Mouse (Mus musculus) limb, embryonic 13.5 days (tissue): ENCODE data around the gene Tmem260. TPM values are rescaled to one million over a fixed set of nuclear protein-coding genes. Genes with fewer than 3 reads are reported as not detected.
A peak's percentile ranks its signal among the peaks of the same experiment; 100 is the strongest.
"Not testable (repeated sequence)": the region's sequence is repeated elsewhere in the genome, so short reads cannot be mapped to it uniquely, and the experiment has no call there.

Experiments used
- ATAC-seq: fragments of 200-750 bp; cut with Nextera tagmentation; 2 replicates; pipeline ENCODE4 v1.8.0; 2017; ENCODE audit warnings: low read depth, moderate number of reproducible peaks, moderate TSS enrichment; ENCODE audit not compliant: low FRiP score
- H3K27ac ChIP-seq: fragments of 300-500 bp; sonication (generic); 2 replicates; pipeline ENCODE4 v1.5.1; 2015; ENCODE audit warnings: inconsistent platforms, mild to moderate bottlenecking, moderate library complexity
- H3K27me3 ChIP-seq: fragments of 300-500 bp; sonication (generic); 2 replicates; pipeline ENCODE4 v1.6.1; 2015; ENCODE audit warnings: mild to moderate bottlenecking, inconsistent platforms
- H3K36me3 ChIP-seq: fragments of 300-500 bp; sonication (generic); 2 replicates; pipeline ENCODE4 v1.6.1; 2015; ENCODE audit warnings: inconsistent platforms, mild to moderate bottlenecking, moderate library complexity
- H3K4me1 ChIP-seq: fragments of 300-500 bp; sonication (generic); 2 replicates; pipeline ENCODE4 v1.6.1; 2015; ENCODE audit warnings: inconsistent platforms
- H3K4me2 ChIP-seq: fragments of 300-500 bp; sonication (generic); replicated peaks from 2 replicates; pipeline ENCODE4 v1.6.1; 2015; ENCODE audit warnings: inconsistent platforms, mild to moderate bottlenecking, moderate library complexity
- H3K4me3 ChIP-seq: fragments of 300-500 bp; sonication (generic); 2 replicates; pipeline ENCODE4 v1.5.1; 2015; ENCODE audit warnings: moderate library complexity, mild to moderate bottlenecking, inconsistent platforms
- H3K9ac ChIP-seq: fragments of 300-500 bp; sonication (generic); 2 replicates; pipeline ENCODE4 v1.6.1; 2015; ENCODE audit warnings: mild to moderate bottlenecking, inconsistent platforms
- H3K9me3 ChIP-seq: fragments of 300-500 bp; sonication (generic); 2 replicates; pipeline ENCODE4 v1.6.1; 2016; ENCODE audit warnings: inconsistent platforms
- WGBS: fragments of 180-500 bp; shearing (Covaris S2); methylation state at CpG from one replicate; pipeline ENCODE4 v1.1.7; 2015; 5-methylcytosine and 5-hydroxymethylcytosine counted together
- polyA plus RNA-seq: library from polyadenylated mRNA; unstranded; fragments of >200 nt; fragmentation: Nextera tagmentation; extraction: Ambion mirVana; gene quantifications from 2 replicates; pipeline ENCODE4 v1.2.1, GENCODE M21; 2015

The Tmem260 gene
- polyA plus RNA-seq, 1 experiment from 2014 or later: 28.2 TPM

GRCm38 (mm10) chr14:48456305-48457092, 10.6 kb downstream of the Tmem260 start:
- Histone ChIP-seq H3K4me2 (no peak overlapping the region), H3K27me3 (no peaks in the 10 kb centered on the region), H3K9ac (no peak overlapping the region), H3K9me3 (no peaks in the 10 kb centered on the region), H3K4me1 (no peaks in the 10 kb centered on the region), H3K27ac (no peak overlapping the region), H3K4me3 (no peak overlapping the region), H3K36me3 (peaks cover 36% of the 10 kb centered on the region)
- WGBS: 72% methylated on average over 12 of the region's 12 CpGs
- 0 out of 2 replicates have a peak, but pooled peaks have one; percentile 19 for ATAC-seq

GRCm38 (mm10) chr14:48457288-48457938, 11.5 kb downstream of the Tmem260 start:
- H3K27me3 ChIP-seq: no peaks in the 10 kb centered on the region
- H3K4me1 ChIP-seq: no peaks in the 10 kb centered on the region
- peaks cover 29% of the 10 kb centered on the region for H3K36me3 ChIP-seq
- no peak overlapping the region for H3K9ac ChIP-seq
- no peak overlapping the region for H3K4me3 ChIP-seq
- no peak for ATAC-seq
- H3K9me3 ChIP-seq: no peaks in the 10 kb centered on the region
- 84% methylated on average over 16 of the region's 16 CpGs for WGBS
- no peak overlapping the region for H3K4me2 ChIP-seq
- H3K27ac ChIP-seq: no peak overlapping the region

- 87% methylated on average over 9 of the region's 9 CpGs for WGBS
- peaks cover 23% of the 10 kb centered on the region for H3K36me3 ChIP-seq
- H3K9ac ChIP-seq: no peak overlapping the region
- H3K4me1 ChIP-seq: no peaks in the 10 kb centered on the region
- H3K27ac ChIP-seq: no peak overlapping the region
- H3K27me3 ChIP-seq: no peaks in the 10 kb centered on the region
- H3K9me3 ChIP-seq: no peaks in the 10 kb centered on the region
- H3K4me2 ChIP-seq: no peak overlapping the region
- ATAC-seq: no peak
- H3K4me3 ChIP-seq: no peak overlapping the region
Measured at GRCm38 (mm10) chr14:48458901-48459300, 13.0 kb downstream of the Tmem260 start.

GRCm38 (mm10) chr14:48468339-48468738, 22.4 kb downstream of the Tmem260 start:
- ATAC-seq: no peak

GRCm38 (mm10) chr14:48470742-48471487, 25.0 kb downstream of the Tmem260 start:
- no peaks in the 10 kb centered on the region for H3K4me1 ChIP-seq
- H3K36me3 ChIP-seq: peaks cover 40% of the 10 kb centered on the region
- ATAC-seq: no peak
- no peak overlapping the region for H3K9ac ChIP-seq
- no peak overlapping the region for H3K4me3 ChIP-seq
- peaks cover 4% of the 10 kb centered on the region; the same call in 1 of the 2 replicates for H3K9me3 ChIP-seq
- WGBS: 86% methylated on average over 10 of the region's 10 CpGs
- no peaks in the 10 kb centered on the region for H3K27me3 ChIP-seq
- no peak overlapping the region for H3K4me2 ChIP-seq
- H3K27ac ChIP-seq: no peak overlapping the region

More at GRCm38 (mm10) chr14:48468339-48468738, 22.4 kb downstream of the Tmem260 start:
- no peak overlapping the region for H3K9ac ChIP-seq
- peaks cover 40% of the 10 kb centered on the region for H3K36me3 ChIP-seq
- WGBS: 88% methylated on average over 7 of the region's 7 CpGs
- H3K9me3 ChIP-seq: peaks cover 4% of the 10 kb centered on the region; the same call in 1 of the 2 replicates
- H3K4me1 ChIP-seq: no peaks in the 10 kb centered on the region
- H3K27ac ChIP-seq: no peak overlapping the region
- no peak overlapping the region for H3K4me2 ChIP-seq
- H3K27me3 ChIP-seq: no peaks in the 10 kb centered on the region
- H3K4me3 ChIP-seq: no peak overlapping the region

GRCm38 (mm10) chr14:48472179-48472578, 26.3 kb downstream of the Tmem260 start:
- Histone ChIP-seq H3K9me3 (no peaks in the 10 kb centered on the region), H3K4me3 (no peak overlapping the region), H3K4me2 (no peak overlapping the region), H3K9ac (no peak overlapping the region), H3K27me3 (no peaks in the 10 kb centered on the region), H3K27ac (no peak overlapping the region), H3K36me3 (peaks cover 43% of the 10 kb centered on the region), H3K4me1 (no peaks in the 10 kb centered on the region)
- no peak for ATAC-seq
- WGBS: 82% methylated on average over 9 of the region's 9 CpGs

GRCm38 (mm10) chr14:48475370-48475769, 29.4 kb downstream of the Tmem260 start:
- WGBS: 44% methylated on average over 1 of the region's 1 CpGs
- peaks cover 57% of the 10 kb centered on the region for H3K36me3 ChIP-seq

GRCm38 (mm10) chr14:48475834-48476233, 29.9 kb downstream of the Tmem260 start:
- H3K4me2 ChIP-seq, H3K27me3 ChIP-seq, H3K9me3 ChIP-seq, H3K4me3 ChIP-seq, H3K27ac ChIP-seq, H3K9ac ChIP-seq, ATAC-seq, H3K4me1 ChIP-seq: not testable (repeated sequence)
- H3K36me3 ChIP-seq: peaks cover 53% of the 10 kb centered on the region
- 47% methylated on average over 3 of the region's 3 CpGs for WGBS

More at GRCm38 (mm10) chr14:48475370-48475769, 29.4 kb downstream of the Tmem260 start:
- Histone ChIP-seq H3K9me3 (no peaks in the 10 kb centered on the region), H3K4me1 (no peaks in the 10 kb centered on the region), H3K9ac (no peak overlapping the region), H3K4me2 (no peak overlapping the region), H3K27me3 (no peaks in the 10 kb centered on the region), H3K4me3 (no peak overlapping the region), H3K27ac (no peak overlapping the region; the same call in 1 of the 2 replicates)
- ATAC-seq: no peak

- no peak overlapping the region for H3K4me3 ChIP-seq
- 62% methylated on average over 8 of the region's 8 CpGs for WGBS
Measured at GRCm38 (mm10) chr14:48476278-48476677, 30.4 kb downstream of the Tmem260 start.

GRCm38 (mm10) chr14:48481591-48481990, 35.7 kb downstream of the Tmem260 start:
- peaks cover 55% of the 10 kb centered on the region for H3K36me3 ChIP-seq
- no peak overlapping the region for H3K4me3 ChIP-seq
- no peak overlapping the region for H3K27ac ChIP-seq
- 38% methylated on average over 7 of the region's 7 CpGs for WGBS
- no peaks in the 10 kb centered on the region for H3K4me1 ChIP-seq
- no peak for ATAC-seq
- no peaks in the 10 kb centered on the region for H3K27me3 ChIP-seq
- no peaks in the 10 kb centered on the region for H3K9me3 ChIP-seq
- H3K4me2 ChIP-seq: no peak overlapping the region
- no peak overlapping the region for H3K9ac ChIP-seq

More at GRCm38 (mm10) chr14:48476278-48476677, 30.4 kb downstream of the Tmem260 start:
- H3K36me3 ChIP-seq: peaks cover 50% of the 10 kb centered on the region
- H3K4me2 ChIP-seq: no peak overlapping the region
- no peaks in the 10 kb centered on the region for H3K27me3 ChIP-seq
- no peaks in the 10 kb centered on the region for H3K4me1 ChIP-seq
- no peak overlapping the region for H3K9ac ChIP-seq
- H3K27ac ChIP-seq: no peak overlapping the region
- no peaks in the 10 kb centered on the region for H3K9me3 ChIP-seq
- no peak for ATAC-seq

GRCm38 (mm10) chr14:48482762-48483161, 36.8 kb downstream of the Tmem260 start:
- no peak overlapping the region for H3K9ac ChIP-seq
- H3K4me2 ChIP-seq: no peak overlapping the region
- H3K9me3 ChIP-seq: no peaks in the 10 kb centered on the region
- ATAC-seq: no peak
- H3K36me3 ChIP-seq: peaks cover 51% of the 10 kb centered on the region
- no peaks in the 10 kb centered on the region for H3K27me3 ChIP-seq
- H3K4me3 ChIP-seq: no peak overlapping the region
- H3K27ac ChIP-seq: no peak overlapping the region
- 92% methylated on average over 6 of the region's 6 CpGs for WGBS
- H3K4me1 ChIP-seq: no peaks in the 10 kb centered on the region

GRCm38 (mm10) chr14:48493896-48494295, 48.0 kb downstream of the Tmem260 start:
- H3K27me3 ChIP-seq: no peaks in the 10 kb centered on the region
- no peak overlapping the region for H3K4me2 ChIP-seq
- ATAC-seq: no peak
- whole genome bisulfite sequencing: 29% methylated on average over 4 of the region's 4 CpGs
- H3K9me3 ChIP-seq: no peaks in the 10 kb centered on the region
- no peak overlapping the region for H3K4me3 ChIP-seq
- H3K27ac ChIP-seq: no peak overlapping the region
- H3K4me1 ChIP-seq: no peaks in the 10 kb centered on the region
- no peak overlapping the region for H3K9ac ChIP-seq
- peaks cover 31% of the 10 kb centered on the region for H3K36me3 ChIP-seq
